Mouse (Mus musculus) thymus, adult 2 months (tissue): Measurements from ENCODE around the gene Ccdc88c. TPM values are rescaled to one million over a fixed set of nuclear protein-coding genes. Genes with fewer than 3 reads are reported as not detected.

Experiments
- DNase-seq: peaks from one replicate; pipeline ENCODE4 v3.0.0; 2021
- H3K27ac ChIP-seq: fragments of 200-500 bp; 2 replicates; pipeline ENCODE4 v1.5.1; 2012; ENCODE audit warnings: low read length, control low read depth; ENCODE audit not compliant: control insufficient read depth, insufficient read depth
- H3K27me3 ChIP-seq: fragments of 200-500 bp; 2 replicates; pipeline ENCODE4 v1.6.1; 2012; ENCODE audit warnings: mild to moderate bottlenecking, low read length, moderate library complexity, mixed read lengths; ENCODE audit not compliant: control insufficient read depth, insufficient read depth
- H3K36me3 ChIP-seq: fragments of 200-500 bp; 2 replicates; pipeline ENCODE4 v1.6.1; 2012; ENCODE audit warnings: mild to moderate bottlenecking, low read length, moderate library complexity; ENCODE audit not compliant: control insufficient read depth, insufficient read depth
- H3K4me1 ChIP-seq: fragments of 200-500 bp; replicated peaks from 2 replicates; pipeline ENCODE4 v1.6.1; 2012; ENCODE audit warnings: low read length; ENCODE audit not compliant: control insufficient read depth, insufficient read depth
- H3K4me3 ChIP-seq: fragments of 200-500 bp; 2 replicates; pipeline ENCODE4 v1.5.1; 2012; ENCODE audit warnings: mild to moderate bottlenecking, low read length, control low read depth, moderate library complexity; ENCODE audit not compliant: control insufficient read depth, insufficient read depth
- CTCF ChIP-seq: fragments of 200-500 bp; IDR thresholded peaks from 2 replicates; pipeline ENCODE4 v1.5.1; 2012; ENCODE audit warnings: mild to moderate bottlenecking, control low read depth, low read length, moderate library complexity, borderline replicate concordance; ENCODE audit not compliant: control insufficient read depth, poor library complexity, insufficient read depth; ENCODE audit errors: extremely low read depth
- POLR2A ChIP-seq: fragments of 200-500 bp; IDR thresholded peaks from 2 replicates; pipeline ENCODE4 v1.6.1; 2012; ENCODE audit warnings: mild to moderate bottlenecking, low read length, control low read depth, moderate library complexity; ENCODE audit not compliant: control insufficient read depth, poor library complexity, insufficient read depth; ENCODE audit errors: extremely low read depth
- WGBS: fragments of 180-500 bp; shearing (Covaris S2); methylation state at CpG from one replicate; pipeline ENCODE4 v1.1.7; 2018; 5-methylcytosine and 5-hydroxymethylcytosine counted together
- polyA plus RNA-seq: library from polyadenylated mRNA; depleted of rRNA; stranded (reverse); fragments of >200 nt; gene quantifications from 2 replicates; pipeline ENCODE4 v1.2.3, GENCODE M21; 2012

Ccdc88c gene
- polyA plus RNA-seq, 1 experiment: 75.0 TPM

GRCm38 (mm10) chr12:100901386-100901785, 127.5 kb downstream of the Ccdc88c start:
- Histone ChIP-seq H3K4me1 (peaks cover 30% of the 10 kb centered on the region), H3K27ac (no peak overlapping the region; the same call in 1 of the 2 replicates), H3K27me3 (peaks cover 6% of the 10 kb centered on the region; the same call in 1 of the 2 replicates), H3K36me3 (no peaks in the 10 kb centered on the region), H3K4me3 (no peak overlapping the region)
- TF ChIP-seq CTCF (no peak), POLR2A (no peak)
- DNase-seq: no peak
- 19% methylated on average over 6 of the region's 6 CpGs for WGBS

GRCm38 (mm10) chr12:100900901-100901300, 128.0 kb downstream of the Ccdc88c start:
- Histone ChIP-seq H3K4me1 (peaks cover 32% of the 10 kb centered on the region), H3K27ac (no peak overlapping the region)
- 72% methylated on average over 6 of the region's 6 CpGs for WGBS

GRCm38 (mm10) chr12:100899111-100899640, 129.7 kb downstream of the Ccdc88c start:
- 3% methylated on average over 30 of the region's 30 CpGs for WGBS
- Histone ChIP-seq H3K36me3 (no peaks in the 10 kb centered on the region), H3K4me1 (peaks cover 41% of the 10 kb centered on the region), H3K4me3 (peak overlapping the region; percentile 42), H3K27ac (no peak overlapping the region), H3K27me3 (peaks cover 6% of the 10 kb centered on the region; the same call in 1 of the 2 replicates)
- DNase-seq: no peak
- TF ChIP-seq POLR2A: no peak
- TF ChIP-seq CTCF: no peak

More at GRCm38 (mm10) chr12:100900901-100901300, 128.0 kb downstream of the Ccdc88c start:
- no peaks in the 10 kb centered on the region for H3K36me3 ChIP-seq
- peaks cover 6% of the 10 kb centered on the region; the same call in 1 of the 2 replicates for H3K27me3 ChIP-seq
- H3K4me3 ChIP-seq: no peak overlapping the region
- DNase-seq: no peak
- TF ChIP-seq POLR2A (no peak), CTCF (no peak)

GRCm38 (mm10) chr12:100897736-100898650, 130.9 kb downstream of the Ccdc88c start:
- peak overlapping the region; percentile 1; the same call in 1 of the 2 replicates for H3K4me3 ChIP-seq
- 56% methylated on average over 12 of the region's 12 CpGs for WGBS
- no peaks in the 10 kb centered on the region for H3K36me3 ChIP-seq
- no peak for TF ChIP-seq POLR2A
- TF ChIP-seq CTCF: no peak
- no peak overlapping the region; the same call in 1 of the 2 replicates for H3K27ac ChIP-seq
- peaks cover 33% of the 10 kb centered on the region for H3K4me1 ChIP-seq
- H3K27me3 ChIP-seq: peaks cover 6% of the 10 kb centered on the region; the same call in 1 of the 2 replicates
- no peak for DNase-seq

- H3K4me1 ChIP-seq: peaks cover 27% of the 10 kb centered on the region
- no peaks in the 10 kb centered on the region for H3K36me3 ChIP-seq
- WGBS: 87% methylated on average over 3 of the region's 3 CpGs
- no peak for DNase-seq
- H3K4me3 ChIP-seq: no peak overlapping the region
- H3K27ac ChIP-seq: no peak overlapping the region
- TF ChIP-seq POLR2A (no peak), CTCF (no peak)
- peaks cover 6% of the 10 kb centered on the region; the same call in 1 of the 2 replicates for H3K27me3 ChIP-seq
Measured at GRCm38 (mm10) chr12:100896661-100897060, 132.2 kb downstream of the Ccdc88c start.

- TF ChIP-seq CTCF: no peak
- no peak for TF ChIP-seq POLR2A
- WGBS: 5% methylated on average over 2 of the region's 2 CpGs
- H3K27me3 ChIP-seq: peaks cover 6% of the 10 kb centered on the region; the same call in 1 of the 2 replicates
Measured at GRCm38 (mm10) chr12:100895504-100895903, 133.4 kb downstream of the Ccdc88c start.

More at GRCm38 (mm10) chr12:100895504-100895903, 133.4 kb downstream of the Ccdc88c start:
- Histone ChIP-seq H3K4me3 (no peak overlapping the region), H3K27ac (no peak overlapping the region), H3K36me3 (no peaks in the 10 kb centered on the region), H3K4me1 (peaks cover 31% of the 10 kb centered on the region)
- no peak for DNase-seq
